Mouse (Mus musculus) myocyte (in vitro differentiated cells): ENCODE results near the gene Igf2r.

Experiments used
- E2F4 ChIP-seq: IDR thresholded peaks from one replicate; pipeline ENCODE4 v1.6.1; 2011; ENCODE audit warnings: mild to moderate bottlenecking, control low read depth, moderate library complexity; ENCODE audit not compliant: insufficient read depth
- MYOD1 ChIP-seq, 3 experiments: IDR thresholded peaks; one replicate each; pipeline ENCODE4 v1.6.1; 2011; ENCODE audit warnings: control low read depth in 2 of 3, low read depth in 2 of 3, mild to moderate bottlenecking in 2 of 3, moderate library complexity in 1 of 3; ENCODE audit not compliant: insufficient read length in 2 of 3, control insufficient read depth in 1 of 3
- POLR2A ChIP-seq: IDR thresholded peaks from one replicate; pipeline ENCODE4 v1.6.1; 2011; ENCODE audit warnings: low read depth, mild to moderate bottlenecking, control low read depth, moderate library complexity; ENCODE audit not compliant: insufficient read length
- POLR2AphosphoS2 ChIP-seq: IDR thresholded peaks from one replicate; pipeline ENCODE4 v1.6.1; 2011; ENCODE audit warnings: low read depth, control low read depth; ENCODE audit not compliant: insufficient read length
- REST ChIP-seq: IDR thresholded peaks from one replicate; pipeline ENCODE4 v1.6.1; 2011; ENCODE audit warnings: mild to moderate bottlenecking, control low read depth, moderate library complexity; ENCODE audit not compliant: insufficient read depth, insufficient read length
- SRF ChIP-seq: IDR thresholded peaks from one replicate; pipeline ENCODE4 v1.6.1; 2011; ENCODE audit warnings: low read depth; ENCODE audit not compliant: control insufficient read depth, insufficient read length
- TCF12 ChIP-seq: IDR thresholded peaks from one replicate; pipeline ENCODE4 v1.6.1; 2011; ENCODE audit warnings: mild to moderate bottlenecking, control low read depth; ENCODE audit not compliant: poor library complexity, insufficient read depth, severe bottlenecking
- TCF3 ChIP-seq: IDR thresholded peaks from one replicate; pipeline ENCODE4 v1.6.1; 2011; ENCODE audit warnings: low read depth, control low read depth; ENCODE audit not compliant: insufficient read length

GRCm38 (mm10) chr17:12672285-12672790 is 97.1 kb downstream of the Igf2r start:
- TF ChIP-seq POLR2A (no peak), POLR2AphosphoS2 (no peak), TCF12 (no peak), SRF (no peak), REST (no peak), E2F4 (no peak), TCF3 (no peak), MYOD1 (IDR thresholded peaks at IDR 0.05; ENCODE audit: control insufficient read depth in 1 of 3, insufficient read length in 2 of 3, low read depth in 2 of 3) (no peak)
